Mouse (Mus musculus): ENCODE measurements around the gene Lypd3. TPM values are rescaled to one million over a fixed set of nuclear protein-coding genes. Genes with fewer than 3 reads are reported as not detected.
"Not testable (repeated sequence)": the region's sequence is repeated elsewhere in the genome, so short reads cannot be mapped to it uniquely, and the experiment has no call there.

The Lypd3 gene
- polyA plus RNA-seq, 1 experiment, result not detected

- no peak within 1 kb of the TSS for H3K4me3 ChIP-seq
- no peaks in the 10 kb centered on the region for H3K79me2 ChIP-seq (ENCODE audit: control insufficient read depth, insufficient read depth)
- no peaks in the 10 kb centered on the region for H3K36me3 ChIP-seq (ENCODE audit: control insufficient read depth, insufficient read depth)
- H3ac ChIP-seq (ENCODE audit: control insufficient read depth, insufficient read length), result no peak within 1 kb of the TSS
- H3K27me3 ChIP-seq (ENCODE audit: control insufficient read depth, insufficient read depth, insufficient read length), result peaks cover 7% of the 10 kb centered on the region
- no peak within 1 kb of the TSS for H3K4me2 ChIP-seq (ENCODE audit: low read depth)
- no peak for TF ChIP-seq E2F4 (IDR thresholded peaks at IDR 0.05; ENCODE audit: insufficient read depth)
- TF ChIP-seq MYOD1 (IDR thresholded peaks at IDR 0.05; ENCODE audit: control insufficient read depth in 1 of 3, insufficient read length in 2 of 3, low read depth in 2 of 3), result no peak
- no peak for TF ChIP-seq TCF12 (IDR thresholded peaks at IDR 0.05; ENCODE audit: insufficient read depth, poor library complexity, severe bottlenecking)
- no peak for TF ChIP-seq SRF (IDR thresholded peaks at IDR 0.05; ENCODE audit: control insufficient read depth, insufficient read length, low read depth)
- no peak for TF ChIP-seq USF1 (IDR thresholded peaks at IDR 0.05; ENCODE audit: low read depth)
- TF ChIP-seq REST (IDR thresholded peaks at IDR 0.05; ENCODE audit: insufficient read depth, insufficient read length), result no peak
- no peak for TF ChIP-seq MYOG (IDR thresholded peaks at IDR 0.05; ENCODE audit: control insufficient read depth in 1 of 3, insufficient read depth in 1 of 3, insufficient read length in 2 of 3, low read depth in 2 of 3)
- TF ChIP-seq POLR2A (IDR thresholded peaks at IDR 0.05; ENCODE audit: insufficient read length, low read depth), result no peak
- TF ChIP-seq MAX (IDR thresholded peaks at IDR 0.05; ENCODE audit: low read depth), result no peak
- no peak for TF ChIP-seq POLR2AphosphoS2 (IDR thresholded peaks at IDR 0.05; ENCODE audit: insufficient read length, low read depth)
- TF ChIP-seq TCF3 (IDR thresholded peaks at IDR 0.05; ENCODE audit: insufficient read length, low read depth), result no peak
Observed at GRCm38 (mm10) chr7:24676575-24676974, 40.2 kb downstream of the Lypd3 start, which contains the start of gene Tex101. Tex101 (minus strand) TSS chr7:24676675.

DNA sequence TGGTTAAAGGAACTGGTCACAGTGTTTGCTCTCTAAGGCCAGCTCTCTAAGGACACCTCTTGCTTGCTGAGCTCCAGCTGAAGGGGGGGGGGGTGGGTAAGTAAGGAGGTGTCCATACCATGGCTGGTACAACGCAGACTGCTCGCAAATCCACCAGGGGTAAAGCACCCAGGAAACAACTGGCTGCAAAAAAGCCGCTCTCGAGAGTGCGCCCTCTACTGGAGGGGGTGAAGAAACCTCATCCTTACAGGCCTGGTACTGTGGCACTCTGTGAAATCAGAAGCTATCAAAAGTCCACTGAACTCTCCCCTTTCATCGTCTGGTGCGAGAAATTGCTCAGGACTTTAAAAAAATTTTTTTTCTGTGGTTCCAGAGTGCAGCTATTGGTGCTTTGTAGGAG lies 47.8 kb downstream of the Lypd3 start:
- H3K36me3 ChIP-seq (ENCODE audit: control insufficient read depth, insufficient read depth); H3K79me2 ChIP-seq (ENCODE audit: control insufficient read depth, insufficient read depth); H3K27me3 ChIP-seq (ENCODE audit: control insufficient read depth, insufficient read depth, insufficient read length); H3K4me2 ChIP-seq (ENCODE audit: low read depth); H3K4me3 ChIP-seq; H3ac ChIP-seq (ENCODE audit: control insufficient read depth, insufficient read length): not testable (repeated sequence)

DNA sequence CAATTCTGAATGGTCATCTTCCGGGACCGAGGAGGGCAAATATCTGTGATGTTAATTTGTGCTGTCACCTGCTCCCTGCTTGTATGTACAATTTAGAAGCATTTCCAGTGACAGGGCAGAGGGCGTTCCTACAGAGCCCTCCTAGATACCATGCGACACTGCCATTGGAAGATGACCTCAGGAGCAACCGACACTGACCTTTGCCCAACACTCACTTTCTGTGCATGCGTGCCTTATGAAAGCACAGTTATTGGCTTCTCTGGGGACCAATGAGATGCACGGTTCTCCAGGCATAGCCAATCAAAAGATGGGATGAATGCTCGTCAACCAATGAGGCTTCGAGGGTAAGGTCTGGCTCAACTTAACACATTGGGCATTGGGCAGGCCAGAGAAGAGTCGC lies 51.2 kb downstream of the Lypd3 start:
- H3ac ChIP-seq (ENCODE audit: control insufficient read depth, insufficient read length); H3K27me3 ChIP-seq (ENCODE audit: control insufficient read depth, insufficient read depth, insufficient read length); H3K36me3 ChIP-seq (ENCODE audit: control insufficient read depth, insufficient read depth); H3K4me2 ChIP-seq (ENCODE audit: low read depth); H3K79me2 ChIP-seq (ENCODE audit: control insufficient read depth, insufficient read depth); H3K4me3 ChIP-seq: not testable (repeated sequence)

Other genes starting within 250 kb of the Lypd3 start
- gene Smg9, start 236.9 kb upstream of the Lypd3 start, polyA plus RNA-seq (2012; fragmentation: generic; extraction: Trizol), result 17.4 TPM
- gene Irgc1, start 184.3 kb upstream of the Lypd3 start, polyA plus RNA-seq (2012; fragmentation: generic; extraction: Trizol), result 0.32 TPM
- gene Plaur, start 174.1 kb upstream of the Lypd3 start, polyA plus RNA-seq (2012; fragmentation: generic; extraction: Trizol), result 32.5 TPM
- 54.4 TPM for gene Cadm4, start 154.5 kb upstream of the Lypd3 start, polyA plus RNA-seq (2012; fragmentation: generic; extraction: Trizol)
- 30.0 TPM for gene Zfp428, start 129.5 kb upstream of the Lypd3 start, polyA plus RNA-seq (2012; fragmentation: generic; extraction: Trizol)
- 0.10 TPM for gene AC161166.1, start 124.1 kb upstream of the Lypd3 start, polyA plus RNA-seq (2012; fragmentation: generic; extraction: Trizol)
- gene Irgq, start 105.9 kb upstream of the Lypd3 start, polyA plus RNA-seq (2012; fragmentation: generic; extraction: Trizol), result 17.4 TPM
- 0.17 TPM for gene Pinlyp, start 90.4 kb upstream of the Lypd3 start, polyA plus RNA-seq (2012; fragmentation: generic; extraction: Trizol)
- gene Xrcc1, start 90.3 kb upstream of the Lypd3 start, polyA plus RNA-seq (2012; fragmentation: generic; extraction: Trizol), result 32.7 TPM
- gene Ethe1, start 49.0 kb upstream of the Lypd3 start, polyA plus RNA-seq (2012; fragmentation: generic; extraction: Trizol), result 34.7 TPM
- 0.12 TPM for gene Zfp575, start 48.9 kb upstream of the Lypd3 start, polyA plus RNA-seq (2012; fragmentation: generic; extraction: Trizol)
- gene Phldb3, start 25.8 kb upstream of the Lypd3 start, polyA plus RNA-seq (2012; fragmentation: generic; extraction: Trizol), result 11.5 TPM
- gene Tex101, start 40.1 kb downstream of the Lypd3 start, polyA plus RNA-seq (2012; fragmentation: generic; extraction: Trizol), result not detected
- gene BC049730, start 72.7 kb downstream of the Lypd3 start, polyA plus RNA-seq (2012; fragmentation: generic; extraction: Trizol), result not detected
- not detected for gene Gm4763, start 90.4 kb downstream of the Lypd3 start, polyA plus RNA-seq (2012; fragmentation: generic; extraction: Trizol)
- gene Cd177, start 123.8 kb downstream of the Lypd3 start, polyA plus RNA-seq (2012; fragmentation: generic; extraction: Trizol), result not detected
- gene Ceacam10, start 140.7 kb downstream of the Lypd3 start, polyA plus RNA-seq (2012; fragmentation: generic; extraction: Trizol), result not detected
- 79.9 TPM for gene Gm9844, start 225.7 kb downstream of the Lypd3 start, polyA plus RNA-seq (2012; fragmentation: generic; extraction: Trizol)
- gene Lypd4, start 233.4 kb downstream of the Lypd3 start, polyA plus RNA-seq (2012; fragmentation: generic; extraction: Trizol), result not detected
- not detected for gene Dmrtc2, start 233.5 kb downstream of the Lypd3 start, polyA plus RNA-seq (2012; fragmentation: generic; extraction: Trizol)
- 1,912 TPM for gene Rps19, start 247.8 kb downstream of the Lypd3 start, polyA plus RNA-seq (2012; fragmentation: generic; extraction: Trizol)